Mouse (Mus musculus): ENCODE measurements around the gene Smap1. TPM values are rescaled to one million over a fixed set of nuclear protein-coding genes. Genes with fewer than 3 reads are reported as not detected.
A peak's percentile ranks its signal among the peaks of the same experiment; 100 is the strongest.

Smap1 gene
- polyA plus RNA-seq, 1 experiment from 2014 or later = 44.9 TPM

GRCm38 (mm10) chr1:23906082-23906481 lies 16.0 kb downstream of the Smap1 start:
- Histone ChIP-seq H3K9me3 (ENCODE audit: control insufficient read depth, low read length) (no peaks in the 10 kb centered on the region), H3K9ac (ENCODE audit: low read length) (no peak overlapping the region), H3K4me1 (replicated peaks; ENCODE audit: control insufficient read depth, insufficient read depth) (no peaks in the 10 kb centered on the region), H3K36me3 (ENCODE audit: control insufficient read depth, insufficient read depth, low read length) (no peaks in the 10 kb centered on the region), H3K27ac (replicated peaks) (no peak overlapping the region), H3K4me3 (ENCODE audit: low read depth, low read length) (no peak overlapping the region), H3K27me3 (ENCODE audit: control insufficient read depth, insufficient read depth, low read length) (no peaks in the 10 kb centered on the region), H3K4me2 (replicated peaks; ENCODE audit: low read depth) (no peak overlapping the region)
- DNase-seq (ENCODE audit: low spot score) (no peak), ATAC-seq (ENCODE audit: low FRiP score, low TSS enrichment) (no peak)
- no peak for TF ChIP-seq EP300 (optimal IDR thresholded peaks at IDR 0.05)
- TF ChIP-seq CTCF (IDR thresholded peaks at IDR 0.05; ENCODE audit: low read depth) = peak; percentile 74

- no peak overlapping the region for H3K4me3 ChIP-seq (ENCODE audit: low read depth, low read length)
- DNase-seq (ENCODE audit: low spot score) = no peak
- no peak for ATAC-seq (ENCODE audit: low FRiP score, low TSS enrichment)
- H3K9ac ChIP-seq (ENCODE audit: low read length) = no peak overlapping the region
- 92% methylated on average over 3 of the region's 3 CpGs for WGBS
- H3K9me3 ChIP-seq (ENCODE audit: control insufficient read depth, low read length) = no peaks in the 10 kb centered on the region
- H3K4me1 ChIP-seq (replicated peaks; ENCODE audit: control insufficient read depth, insufficient read depth) = no peaks in the 10 kb centered on the region
- H3K27ac ChIP-seq (replicated peaks) = no peak overlapping the region
- no peak for TF ChIP-seq CTCF (IDR thresholded peaks at IDR 0.05; ENCODE audit: low read depth)
- no peak for TF ChIP-seq EP300 (optimal IDR thresholded peaks at IDR 0.05)
- H3K27me3 ChIP-seq (ENCODE audit: control insufficient read depth, insufficient read depth, low read length) = no peaks in the 10 kb centered on the region
- H3K36me3 ChIP-seq (ENCODE audit: control insufficient read depth, insufficient read depth, low read length) = no peaks in the 10 kb centered on the region
- no peak overlapping the region for H3K4me2 ChIP-seq (replicated peaks; ENCODE audit: low read depth)
These were observed 18.8 kb downstream of the Smap1 start for GRCm38 (mm10) chr1:23903340-23903739.

DNA sequence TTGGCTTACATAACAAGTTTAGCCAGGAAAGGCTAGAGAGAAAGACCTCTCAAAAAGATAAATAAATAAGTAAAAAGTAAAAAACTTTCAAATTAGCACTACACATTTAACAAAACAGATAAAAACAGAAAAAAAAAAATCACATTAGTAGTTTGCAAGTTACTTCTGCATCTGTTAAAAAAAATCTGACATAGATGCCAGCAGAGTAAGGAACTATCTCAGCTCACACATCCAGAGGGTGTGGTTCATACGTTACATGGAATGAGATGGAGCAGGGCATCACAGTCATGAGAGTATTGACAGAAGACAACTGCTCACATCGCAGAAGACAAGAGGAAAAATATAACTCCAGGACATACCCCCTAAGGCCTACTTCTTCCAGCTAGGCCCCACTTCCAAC lies 19.4 kb downstream of the Smap1 start:
- no peak overlapping the region for H3K4me3 ChIP-seq (ENCODE audit: low read depth, low read length)
- no peaks in the 10 kb centered on the region for H3K9me3 ChIP-seq (ENCODE audit: control insufficient read depth, low read length)
- no peak overlapping the region for H3K27ac ChIP-seq (replicated peaks)
- DNase-seq (ENCODE audit: low spot score) (no peak), ATAC-seq (ENCODE audit: low FRiP score, low TSS enrichment) (no peak)
- no peaks in the 10 kb centered on the region for H3K27me3 ChIP-seq (ENCODE audit: control insufficient read depth, insufficient read depth, low read length)
- no peak overlapping the region for H3K9ac ChIP-seq (ENCODE audit: low read length)
- H3K4me2 ChIP-seq (replicated peaks; ENCODE audit: low read depth) = no peak overlapping the region
- TF ChIP-seq CTCF (IDR thresholded peaks at IDR 0.05; ENCODE audit: low read depth) (no peak), EP300 (optimal IDR thresholded peaks at IDR 0.05) (no peak)
- H3K36me3 ChIP-seq (ENCODE audit: control insufficient read depth, insufficient read depth, low read length) = no peaks in the 10 kb centered on the region
- 72% methylated on average over 2 of the region's 2 CpGs for WGBS
- H3K4me1 ChIP-seq (replicated peaks; ENCODE audit: control insufficient read depth, insufficient read depth) = no peaks in the 10 kb centered on the region

DNA sequence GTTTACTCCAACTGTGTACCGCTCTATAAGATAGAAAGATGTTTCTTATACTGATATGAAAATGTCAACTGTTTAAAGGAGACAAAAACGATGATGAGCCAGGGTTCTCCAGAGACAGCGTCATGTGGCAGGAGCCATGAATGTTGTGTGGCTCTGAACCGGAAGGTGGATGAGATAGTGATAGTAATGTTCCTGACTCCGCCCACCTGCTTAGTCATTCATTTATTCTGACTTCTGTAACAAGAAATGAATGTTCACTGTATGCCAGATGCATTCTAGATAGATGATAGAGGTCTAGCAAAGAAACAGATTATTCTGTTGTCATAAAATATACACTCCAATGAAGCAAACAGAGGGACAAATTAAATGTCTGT lies 22.5 kb downstream of the Smap1 start:
- no peak for ATAC-seq (ENCODE audit: low FRiP score, low TSS enrichment)
- no peaks in the 10 kb centered on the region for H3K9me3 ChIP-seq (ENCODE audit: control insufficient read depth, low read length)
- H3K4me3 ChIP-seq (ENCODE audit: low read depth, low read length) = no peak overlapping the region
- H3K4me2 ChIP-seq (replicated peaks; ENCODE audit: low read depth) = no peak overlapping the region
- no peaks in the 10 kb centered on the region for H3K4me1 ChIP-seq (replicated peaks; ENCODE audit: control insufficient read depth, insufficient read depth)
- DNase-seq (ENCODE audit: low spot score) = no peak
- H3K36me3 ChIP-seq (ENCODE audit: control insufficient read depth, insufficient read depth, low read length) = no peaks in the 10 kb centered on the region
- WGBS = 74% methylated on average over 5 of the region's 5 CpGs
- H3K27me3 ChIP-seq (ENCODE audit: control insufficient read depth, insufficient read depth, low read length) = no peaks in the 10 kb centered on the region
- no peak overlapping the region for H3K9ac ChIP-seq (ENCODE audit: low read length)
- no peak overlapping the region for H3K27ac ChIP-seq (replicated peaks)
- TF ChIP-seq EP300 (optimal IDR thresholded peaks at IDR 0.05) (no peak), CTCF (IDR thresholded peaks at IDR 0.05; ENCODE audit: low read depth) (no peak)

DNA sequence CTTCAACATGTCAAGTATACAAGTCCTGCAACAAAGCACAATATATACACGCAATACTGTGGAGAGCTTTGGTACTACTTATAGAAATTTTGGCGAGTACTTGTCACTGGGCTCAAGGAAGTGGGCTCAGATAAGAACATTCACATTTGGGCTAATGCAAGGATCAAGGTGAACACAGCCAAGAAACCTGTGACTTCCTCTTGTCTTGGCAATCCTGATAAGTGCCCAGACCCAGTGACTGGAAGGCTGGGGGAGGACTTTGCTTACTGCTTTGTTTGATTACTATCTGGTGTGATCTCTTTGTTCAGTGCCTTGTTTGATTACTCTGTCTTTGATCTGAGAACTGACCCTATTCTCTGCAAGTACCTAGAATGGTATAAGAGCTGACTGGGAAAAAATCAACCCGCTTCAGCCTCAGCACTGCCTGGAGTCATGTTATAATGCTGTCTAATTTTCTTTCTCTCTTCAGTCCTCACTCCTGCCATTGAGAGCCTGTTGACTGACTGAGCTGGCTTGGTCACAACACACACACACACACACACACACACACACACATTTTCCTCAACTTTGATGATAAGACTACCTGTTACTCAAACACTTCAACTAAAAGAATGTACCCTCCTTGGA lies 23.0 kb downstream of the Smap1 start:
- TF ChIP-seq CTCF (IDR thresholded peaks at IDR 0.05; ENCODE audit: low read depth) (no peak), EP300 (optimal IDR thresholded peaks at IDR 0.05) (no peak)
- Histone ChIP-seq H3K4me2 (replicated peaks; ENCODE audit: low read depth) (no peak overlapping the region), H3K9me3 (ENCODE audit: control insufficient read depth, low read length) (no peaks in the 10 kb centered on the region), H3K27me3 (ENCODE audit: control insufficient read depth, insufficient read depth, low read length) (no peaks in the 10 kb centered on the region), H3K36me3 (ENCODE audit: control insufficient read depth, insufficient read depth, low read length) (no peaks in the 10 kb centered on the region), H3K4me3 (ENCODE audit: low read depth, low read length) (no peak overlapping the region), H3K4me1 (replicated peaks; ENCODE audit: control insufficient read depth, insufficient read depth) (no peaks in the 10 kb centered on the region), H3K27ac (replicated peaks) (no peak overlapping the region), H3K9ac (ENCODE audit: low read length) (no peak overlapping the region)
- WGBS = 77% methylated on average over 3 of the region's 3 CpGs
- DNase-seq (ENCODE audit: low spot score) = no peak
- no peak for ATAC-seq (ENCODE audit: low FRiP score, low TSS enrichment)

- 26% methylated on average over 1 of the region's 1 CpGs for WGBS
- Histone ChIP-seq H3K27me3 (ENCODE audit: control insufficient read depth, insufficient read depth, low read length) (no peaks in the 10 kb centered on the region), H3K27ac (replicated peaks) (no peak overlapping the region), H3K4me1 (replicated peaks; ENCODE audit: control insufficient read depth, insufficient read depth) (no peaks in the 10 kb centered on the region), H3K4me3 (ENCODE audit: low read depth, low read length) (no peak overlapping the region), H3K9me3 (ENCODE audit: control insufficient read depth, low read length) (no peaks in the 10 kb centered on the region), H3K9ac (ENCODE audit: low read length) (no peak overlapping the region), H3K4me2 (replicated peaks; ENCODE audit: low read depth) (no peak overlapping the region), H3K36me3 (ENCODE audit: control insufficient read depth, insufficient read depth, low read length) (no peaks in the 10 kb centered on the region)
- DNase-seq (ENCODE audit: low spot score) (no peak), ATAC-seq (ENCODE audit: low FRiP score, low TSS enrichment) (no peak)
- TF ChIP-seq EP300 (optimal IDR thresholded peaks at IDR 0.05) (no peak), CTCF (IDR thresholded peaks at IDR 0.05; ENCODE audit: low read depth) (no peak)
These were observed 30.0 kb downstream of the Smap1 start for GRCm38 (mm10) chr1:23892072-23892471.

Data from stomach, postnatal 0 days (tissue).